Mouse (Mus musculus) adrenal gland, adult (tissue): ENCODE results near the gene Gnptg.

Experiments used
- DNase-seq, 2 experiments: peaks; one replicate each; pipeline ENCODE4 v3.0.0; 2022 to 2023; ENCODE audit warnings: low spot score in 1 of 2; ENCODE audit not compliant: inconsistent age in 2 of 2

Gene Gnptg

DNA sequence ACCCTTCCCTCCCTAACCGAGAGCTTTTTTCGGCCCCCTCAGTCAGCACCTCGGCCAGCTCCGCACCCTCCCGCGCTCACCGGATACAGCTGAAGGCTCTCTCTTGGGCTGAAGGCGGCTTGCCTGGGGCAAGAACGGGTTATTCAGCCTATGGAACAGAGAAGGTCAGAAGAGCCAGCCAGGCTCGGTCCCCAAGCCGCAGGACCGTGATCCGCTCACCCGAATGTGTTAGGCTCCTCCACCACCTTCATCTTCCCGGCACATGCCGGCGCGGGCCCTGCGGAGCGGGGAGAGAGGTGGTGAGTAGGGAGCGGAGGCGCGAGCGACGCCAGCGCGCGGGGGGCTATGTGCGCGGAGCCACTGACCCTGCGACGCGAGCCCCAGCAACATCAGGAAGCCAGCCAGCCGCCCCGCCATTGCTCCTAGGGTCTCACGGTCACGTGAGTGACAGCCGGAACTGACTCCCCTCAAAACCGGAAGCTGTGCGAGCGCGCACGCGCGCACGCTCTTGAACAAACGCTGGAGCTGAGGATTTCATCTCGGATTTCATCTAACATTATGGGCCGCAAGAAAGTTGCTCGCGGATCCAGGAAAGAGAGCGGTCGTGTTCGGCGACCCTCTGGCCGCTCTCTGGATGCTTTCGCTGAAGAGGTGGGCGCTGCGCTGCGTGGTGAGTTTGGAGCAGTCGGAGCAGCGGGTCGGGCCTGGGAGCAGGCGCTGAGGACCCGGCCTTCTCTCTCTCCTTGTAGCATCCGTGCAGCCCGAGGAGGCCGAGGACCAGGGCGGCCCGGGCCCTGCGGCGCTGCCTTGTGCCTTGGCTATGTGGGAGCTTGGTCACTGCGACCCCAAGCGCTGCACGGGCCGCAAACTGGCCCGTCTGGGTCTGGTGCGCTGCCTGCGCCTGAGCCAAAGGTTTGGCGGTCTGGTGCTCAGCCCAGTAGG, at the start of gene Gnptg, which contains the start of gene Tsr3:
TSS of gene Gnptg (minus strand) at position 430 of the 942 bp plus-strand sequence.
TSS of gene Tsr3 (plus strand) at position 476 of the 942 bp plus-strand sequence.
- peak; percentile 86 to 92 for DNase-seq

DNA sequence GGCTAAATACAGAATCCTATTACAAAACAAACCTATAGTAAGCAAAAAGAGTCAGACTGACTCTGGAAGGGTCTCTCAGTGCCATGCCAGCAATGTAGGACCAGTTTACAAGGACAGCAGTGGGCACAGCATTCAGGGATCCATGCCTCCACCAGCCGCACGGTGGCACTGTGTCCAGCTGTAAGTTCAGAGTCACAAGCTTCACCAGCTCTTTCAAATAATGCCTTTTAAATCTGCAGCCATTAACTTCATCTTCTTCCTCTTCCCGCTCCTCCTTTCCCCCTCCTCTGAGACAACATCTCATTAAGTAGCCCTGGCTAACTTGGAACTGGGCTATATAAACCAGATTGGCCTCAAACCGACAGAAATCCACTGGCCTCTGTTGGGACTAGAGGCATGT, 48.9 kb upstream of the Gnptg start:
- peak; percentile 45 to 80 for DNase-seq

DNA sequence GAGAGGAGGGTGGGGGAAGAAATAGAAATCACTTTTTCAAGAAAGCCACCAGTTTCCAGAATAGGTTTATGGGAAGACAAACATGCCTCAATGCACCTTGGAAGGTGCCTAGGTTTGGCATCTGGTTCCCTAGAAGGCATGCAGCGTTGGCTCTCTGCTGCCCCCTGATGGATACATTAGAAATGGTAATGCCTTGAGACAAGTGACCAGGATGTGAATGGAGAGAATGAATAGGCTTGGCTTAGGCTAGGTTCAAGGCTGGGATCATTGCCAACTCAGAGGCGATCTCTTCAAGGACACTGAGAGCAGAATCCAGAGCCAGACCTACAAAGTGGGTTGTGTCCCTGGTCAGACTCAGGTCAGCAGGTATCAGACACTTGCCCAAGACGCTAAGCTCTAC, 45.1 kb upstream of the Gnptg start:
- peak; percentile 76 to 93 for DNase-seq

DNA sequence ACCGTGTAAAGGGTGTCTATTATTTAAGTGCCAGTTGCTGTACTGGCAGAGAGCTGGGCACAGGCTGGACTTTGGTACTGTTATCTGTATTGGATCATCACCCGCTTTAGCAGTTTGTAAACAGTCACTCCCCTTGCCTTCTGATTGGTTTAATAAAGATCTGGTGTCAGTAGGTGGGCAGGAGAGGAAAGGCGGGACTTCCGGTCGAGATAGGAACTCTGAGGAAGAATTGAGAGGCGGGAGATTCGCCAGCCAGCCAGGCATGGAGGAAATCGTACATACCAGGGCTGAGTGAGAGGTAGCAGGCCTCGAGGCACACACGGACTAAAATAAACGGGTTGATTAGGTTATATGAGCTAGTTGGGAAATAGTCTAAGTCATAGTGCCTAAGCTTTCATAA, 42.2 kb upstream of the Gnptg start:
- DNase-seq: peak; percentile 66 to 79

DNA sequence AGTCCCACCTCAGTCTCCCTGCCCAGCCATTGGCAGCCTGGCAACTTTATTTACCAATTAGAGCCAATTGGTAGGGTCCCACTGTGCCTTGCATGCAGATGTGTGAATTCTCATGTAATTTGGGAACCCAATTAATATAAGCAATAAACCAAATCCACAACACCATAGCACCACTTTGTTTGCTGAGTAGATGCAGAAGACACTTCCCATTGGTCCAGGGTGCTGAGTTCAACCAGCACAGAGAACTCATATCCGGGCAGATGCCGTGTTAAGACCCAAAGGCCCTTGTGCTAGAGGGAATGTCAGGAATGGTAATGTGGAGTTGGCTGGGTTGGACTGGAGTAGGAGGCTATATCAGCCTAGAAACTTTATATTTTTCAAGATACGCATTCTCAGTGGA, 35.9 kb upstream of the Gnptg start:
- DNase-seq: no peak

DNA sequence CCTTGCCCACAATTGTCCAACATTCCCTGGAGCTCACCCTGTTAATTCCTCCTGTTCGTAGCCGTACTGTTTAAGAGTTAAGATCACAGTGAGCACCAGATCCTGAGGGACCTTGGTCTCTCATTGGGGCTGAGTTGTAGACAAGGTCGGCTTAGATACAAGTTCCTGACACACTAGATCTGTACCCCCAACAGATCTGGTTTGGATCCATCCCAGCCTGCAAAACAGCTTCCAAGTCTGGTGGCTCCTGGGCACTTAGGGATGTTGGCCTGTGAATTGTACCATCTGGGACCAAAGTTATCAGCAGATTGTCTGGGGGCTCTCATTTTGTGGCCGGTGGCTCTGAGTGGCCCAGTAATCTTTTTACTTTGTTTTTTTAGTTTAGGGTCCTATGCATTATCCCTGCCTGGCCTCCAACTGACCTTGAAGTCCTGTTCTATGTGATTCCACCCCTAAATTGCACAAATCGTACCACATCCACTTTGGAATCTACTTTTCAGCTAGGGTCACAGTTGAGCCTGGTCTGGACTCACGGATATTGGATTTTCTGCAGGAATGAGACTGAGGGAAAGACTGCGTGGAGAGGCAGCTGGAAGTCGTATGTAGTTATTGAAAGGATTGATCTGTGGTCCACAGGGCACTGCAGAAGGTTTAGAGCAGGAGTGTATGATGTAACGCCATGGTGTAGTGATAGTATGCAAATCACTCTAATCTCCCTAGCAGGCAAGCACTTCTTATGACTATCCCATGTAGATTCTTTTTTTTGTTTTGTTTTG, 34.8 kb upstream of the Gnptg start, which contains the start of gene Ube2i:
TSS of gene Ube2i (minus strand) at position 52 of the 776 bp plus-strand sequence.
- no peak for DNase-seq

DNA sequence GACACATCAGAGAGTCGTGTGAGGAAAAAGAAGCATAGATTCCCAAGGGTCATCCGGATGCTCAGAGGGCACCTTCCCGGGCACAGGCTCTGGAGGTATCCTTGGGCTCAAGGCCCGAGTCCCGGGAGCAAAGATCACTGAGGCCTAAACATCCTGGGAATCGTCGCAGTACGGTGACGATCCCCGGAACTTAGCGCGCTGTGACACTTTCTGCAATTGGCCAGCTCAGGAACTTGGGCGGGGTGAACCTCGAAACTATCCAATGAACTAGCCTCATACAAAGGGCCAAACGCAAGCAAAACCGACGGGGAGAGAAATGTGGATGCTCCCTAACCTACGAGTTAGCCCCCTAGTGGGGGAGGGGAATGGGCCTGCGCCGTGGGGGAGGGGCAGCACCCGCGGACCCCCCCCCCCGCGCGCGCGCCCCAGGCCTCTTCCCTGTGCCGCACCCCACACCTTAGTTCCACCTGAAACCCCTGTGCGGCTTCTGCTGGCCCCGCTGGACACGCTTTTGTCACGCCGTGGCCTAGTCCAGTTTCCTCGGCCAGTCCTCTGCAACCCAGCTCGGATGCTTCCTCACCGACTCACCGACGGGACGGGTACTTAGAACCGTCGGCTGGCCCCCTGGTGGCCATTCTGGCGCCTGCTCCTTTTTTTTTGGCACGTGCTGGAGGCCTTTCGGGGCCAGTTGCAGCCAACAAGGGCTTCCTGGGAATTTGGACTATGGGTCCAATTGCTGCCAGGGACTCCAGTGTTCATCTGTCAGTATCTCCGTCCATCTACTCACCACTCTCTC, 34.0 kb upstream of the Gnptg start:
- peak; percentile 95 to 100 for DNase-seq

DNA sequence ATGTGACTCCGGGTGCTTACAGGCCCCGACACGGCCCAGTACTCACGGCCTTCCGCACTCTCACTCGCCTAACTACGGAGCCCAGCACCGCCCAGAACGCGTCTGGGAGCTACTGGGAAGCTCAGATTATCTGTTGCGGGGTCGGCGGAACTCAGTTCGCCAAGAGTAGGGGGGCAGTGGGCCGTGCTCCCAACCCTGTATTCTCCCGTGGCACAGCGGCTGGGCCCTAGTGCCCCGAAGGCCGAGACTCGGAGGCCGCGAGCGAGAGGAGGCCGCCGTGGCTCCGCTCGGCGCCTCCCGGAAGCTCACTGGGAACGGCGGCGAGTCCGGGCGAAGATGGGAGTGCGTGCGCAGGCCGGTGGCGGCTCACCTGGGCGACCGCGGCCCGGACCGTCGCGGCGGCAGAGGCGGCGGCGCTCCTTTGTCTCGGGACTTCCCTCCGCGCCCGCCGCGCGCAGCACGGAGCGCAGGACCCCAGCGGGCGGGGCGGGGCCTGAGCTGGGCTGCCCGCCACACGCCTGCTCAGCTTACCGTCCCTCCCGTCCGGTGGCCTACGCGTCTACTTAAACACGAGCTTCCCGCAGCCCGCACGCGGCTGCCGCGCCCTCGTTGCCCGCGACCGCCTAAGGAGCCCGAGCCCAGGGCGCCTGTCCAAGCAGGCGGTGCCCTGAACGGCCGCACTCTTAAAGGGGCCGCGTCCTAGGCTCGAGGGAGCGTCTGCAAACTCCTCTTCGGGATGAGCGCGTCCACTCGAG, 33.2 kb upstream of the Gnptg start:
- peak; percentile 93 to 99 for DNase-seq

DNA sequence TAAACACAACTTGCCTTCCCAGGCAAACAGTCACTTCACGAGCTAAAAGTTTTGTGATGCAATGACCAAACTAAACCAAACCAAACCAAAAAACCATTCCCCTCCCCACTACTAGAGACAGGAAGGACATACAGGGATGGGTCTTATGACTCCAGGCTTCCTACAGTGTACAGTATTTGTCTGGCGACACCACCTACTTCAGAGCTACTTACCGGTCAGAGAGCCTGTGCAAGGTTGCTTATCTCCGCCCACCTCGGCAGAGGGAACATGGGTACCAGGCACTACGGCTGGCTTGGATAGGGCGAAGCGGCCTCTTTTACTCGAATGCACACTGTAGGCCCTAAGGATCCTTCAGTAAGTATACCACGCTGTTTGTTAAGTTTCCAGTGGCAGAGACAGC, 32.4 kb upstream of the Gnptg start:
- peak in 1 of 2 experiments; percentile 43 for DNase-seq

DNA sequence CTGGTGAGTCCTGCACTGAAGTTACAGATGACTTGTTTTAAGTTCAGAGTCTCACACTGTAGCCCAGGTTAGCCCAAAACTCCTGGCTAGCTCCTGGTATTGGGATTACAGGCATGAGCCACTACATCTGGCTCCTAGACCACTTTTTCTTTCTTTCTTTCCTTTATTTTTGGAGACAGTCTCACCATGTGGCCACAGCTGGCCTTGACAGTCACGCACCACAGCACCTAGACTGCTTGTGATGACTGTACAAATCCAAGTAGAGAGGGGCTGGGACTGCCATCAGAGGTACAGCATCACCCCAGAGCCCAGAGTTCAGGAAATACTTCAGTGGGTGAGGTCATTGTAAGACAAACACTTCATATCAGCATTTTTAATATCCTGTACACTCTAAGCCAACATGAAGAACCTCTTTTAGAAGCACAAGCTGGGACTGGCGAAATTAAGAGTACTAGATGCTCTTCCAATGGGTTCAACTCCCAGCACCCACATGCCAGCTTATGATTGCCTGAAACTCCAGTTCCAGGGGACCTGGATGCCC, 30.9 kb upstream of the Gnptg start:
- DNase-seq: no peak

DNA sequence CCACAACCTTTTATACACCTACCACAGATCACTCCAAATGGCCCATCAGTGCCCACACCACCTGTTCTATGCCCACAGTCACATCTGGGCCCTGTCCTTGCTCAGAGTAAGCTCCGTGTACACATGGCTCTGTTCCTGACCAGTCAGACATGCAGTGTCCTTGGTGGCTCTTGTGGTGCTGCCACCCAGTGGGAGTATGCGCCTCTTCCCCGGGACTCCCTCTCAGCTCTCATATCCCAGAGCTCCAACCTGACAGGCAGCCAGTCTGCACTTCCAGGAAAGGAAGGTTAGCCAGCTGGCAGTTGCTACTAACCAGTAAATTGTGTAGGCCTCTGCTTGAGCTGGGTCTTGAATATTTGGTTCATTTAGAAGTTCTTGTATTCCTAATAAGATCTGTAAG, 24.5 kb upstream of the Gnptg start:
- DNase-seq: peak; percentile 73 to 88

DNA sequence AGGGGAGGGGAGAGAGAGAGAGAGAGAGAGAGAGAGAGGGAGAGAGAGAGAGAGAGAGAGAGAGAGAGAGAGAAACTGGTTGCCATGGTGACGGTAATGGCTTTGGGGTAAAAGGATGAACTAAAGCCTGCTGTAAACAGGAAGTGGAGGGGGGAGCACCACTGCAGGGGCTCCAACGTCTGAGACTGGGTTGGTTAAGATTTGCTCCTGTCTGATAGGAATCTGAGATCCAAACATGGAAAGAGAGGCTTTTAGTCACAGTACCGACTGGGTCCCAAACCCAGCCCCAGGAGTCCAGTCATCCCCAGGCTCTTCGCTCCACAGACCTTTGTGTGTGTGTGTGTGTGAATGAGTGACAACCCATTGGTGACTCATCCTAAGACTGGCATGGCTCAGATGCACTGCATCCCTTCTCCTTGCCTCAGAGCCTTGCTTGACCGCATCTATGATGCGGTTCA, 17.9 kb upstream of the Gnptg start:
- DNase-seq: no peak

DNA sequence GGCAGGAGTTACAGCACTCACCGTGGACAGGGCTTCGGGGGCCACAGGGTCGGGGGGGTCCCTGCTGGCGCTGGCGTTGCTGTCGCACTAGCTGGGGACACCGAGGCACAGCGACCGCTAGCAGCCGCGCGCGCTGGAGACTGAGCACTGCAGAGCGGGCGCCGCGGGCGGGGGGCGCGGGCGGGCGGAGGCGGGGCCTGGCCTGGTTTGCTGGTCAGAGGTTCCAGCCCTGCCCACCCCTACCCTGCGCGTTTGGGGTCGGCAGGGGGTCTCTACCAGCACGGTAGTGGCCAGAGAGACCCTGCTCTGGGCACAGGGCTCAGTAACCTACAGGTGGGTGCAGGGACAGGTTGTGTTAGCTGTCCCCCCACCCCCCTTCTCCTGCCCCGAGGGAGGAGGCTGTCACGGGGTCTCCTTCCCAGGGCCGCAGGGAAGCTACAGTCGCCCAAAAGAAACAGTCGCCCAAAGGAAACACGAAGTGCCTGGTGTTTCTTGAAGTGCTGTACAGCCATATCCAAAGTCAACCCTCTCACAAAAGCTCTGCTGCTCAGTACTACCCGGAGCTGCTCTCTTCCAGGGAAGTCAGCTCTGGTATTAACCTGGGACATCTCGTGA, 16.3 kb upstream of the Gnptg start, which contains the start of gene Baiap3:
TSS of gene Baiap3 (minus strand) at position 225 of the 615 bp plus-strand sequence.
- peak in 1 of 2 experiments; percentile 50 for DNase-seq

DNA sequence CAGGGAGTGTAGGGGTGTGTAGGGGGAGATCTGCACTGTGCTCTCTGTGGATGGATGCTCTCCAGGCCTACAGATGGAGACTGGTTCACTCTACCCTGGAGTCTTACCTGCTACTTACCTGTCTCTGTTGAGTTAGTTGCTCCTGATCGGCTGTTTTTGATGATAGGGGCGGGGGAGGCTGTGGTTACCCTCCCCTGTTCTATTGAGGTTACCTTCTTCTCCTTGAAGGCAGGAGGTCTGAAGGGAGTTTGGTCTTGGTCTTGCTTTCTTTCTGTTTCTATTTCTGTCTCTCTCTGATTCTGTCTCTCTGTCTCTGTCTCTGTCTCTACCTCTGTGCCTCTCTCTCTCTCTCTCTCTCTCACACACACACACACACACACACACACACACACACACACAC, 15.2 kb upstream of the Gnptg start:
- no peak for DNase-seq

DNA sequence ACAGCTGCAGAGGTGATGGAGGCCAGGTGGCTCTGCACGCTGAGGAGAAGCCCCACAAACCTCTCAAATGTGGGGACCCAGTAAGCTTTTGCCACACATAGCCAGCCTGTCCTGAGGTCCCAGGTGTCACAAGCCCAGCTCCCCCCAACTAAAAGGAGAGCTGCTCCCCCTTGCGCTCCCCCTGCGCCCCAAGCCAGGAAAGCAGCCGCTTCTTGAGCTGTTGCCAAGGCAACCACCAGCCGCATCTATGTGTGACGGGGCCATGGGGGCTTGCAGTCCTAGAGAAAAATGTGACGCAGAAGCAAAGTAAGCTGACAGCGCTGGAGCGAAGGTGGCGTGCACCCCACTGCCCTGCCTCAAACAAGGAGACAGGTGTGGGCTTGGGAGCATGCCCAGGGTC, 13.8 kb upstream of the Gnptg start:
- DNase-seq: no peak

DNA sequence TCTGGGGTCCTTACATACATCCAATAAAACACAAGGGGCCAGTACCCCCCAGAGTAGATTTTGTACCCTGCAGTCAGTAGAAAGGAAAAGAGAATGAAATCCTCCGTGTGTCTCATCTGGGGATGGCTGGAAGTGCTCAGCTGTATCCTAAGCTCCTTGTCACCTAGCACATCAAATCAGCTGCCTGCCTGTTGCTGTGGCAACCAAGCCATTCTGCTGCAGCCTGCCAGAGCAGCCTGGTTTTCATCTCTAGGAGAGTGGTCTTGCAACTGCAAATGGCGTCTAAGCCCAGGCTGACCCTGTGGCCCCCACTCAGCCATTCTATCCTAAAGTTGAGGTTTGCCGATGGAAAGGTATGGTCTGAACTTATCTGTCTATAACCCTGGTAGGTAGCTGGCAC, 12.7 kb upstream of the Gnptg start:
- no peak for DNase-seq

DNA sequence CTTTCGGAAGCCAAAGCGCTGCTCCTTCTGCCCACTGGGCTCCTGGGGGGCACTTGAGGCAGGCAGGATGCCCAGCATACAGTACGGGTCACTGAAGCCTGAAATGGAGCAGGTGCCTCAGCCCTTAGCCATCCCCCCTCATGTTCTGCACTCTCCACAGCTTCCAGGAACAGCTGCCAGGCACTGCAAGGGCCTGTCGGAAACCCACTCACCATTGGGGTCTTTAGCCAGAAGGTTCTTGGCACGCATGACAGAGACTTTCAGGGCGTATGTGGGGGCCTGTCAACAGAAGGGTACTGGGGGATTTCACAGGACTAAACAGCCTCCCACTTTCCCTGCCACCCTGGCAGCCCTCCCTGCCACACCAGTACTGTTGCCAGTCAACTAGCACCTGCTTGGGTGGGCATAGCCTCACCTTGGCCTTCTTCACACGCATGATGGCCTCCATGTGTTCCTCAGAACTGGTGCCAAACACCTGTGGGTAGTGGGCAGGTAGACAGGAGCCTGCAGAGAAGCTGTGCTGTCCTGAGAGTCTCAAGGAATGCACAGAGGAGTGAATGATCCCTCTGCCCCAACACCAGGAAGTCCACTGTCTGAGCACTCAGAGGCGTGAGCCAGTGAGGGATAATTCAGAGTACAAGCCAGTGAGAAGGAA, 10.4 kb upstream of the Gnptg start:
- no peak for DNase-seq

DNA sequence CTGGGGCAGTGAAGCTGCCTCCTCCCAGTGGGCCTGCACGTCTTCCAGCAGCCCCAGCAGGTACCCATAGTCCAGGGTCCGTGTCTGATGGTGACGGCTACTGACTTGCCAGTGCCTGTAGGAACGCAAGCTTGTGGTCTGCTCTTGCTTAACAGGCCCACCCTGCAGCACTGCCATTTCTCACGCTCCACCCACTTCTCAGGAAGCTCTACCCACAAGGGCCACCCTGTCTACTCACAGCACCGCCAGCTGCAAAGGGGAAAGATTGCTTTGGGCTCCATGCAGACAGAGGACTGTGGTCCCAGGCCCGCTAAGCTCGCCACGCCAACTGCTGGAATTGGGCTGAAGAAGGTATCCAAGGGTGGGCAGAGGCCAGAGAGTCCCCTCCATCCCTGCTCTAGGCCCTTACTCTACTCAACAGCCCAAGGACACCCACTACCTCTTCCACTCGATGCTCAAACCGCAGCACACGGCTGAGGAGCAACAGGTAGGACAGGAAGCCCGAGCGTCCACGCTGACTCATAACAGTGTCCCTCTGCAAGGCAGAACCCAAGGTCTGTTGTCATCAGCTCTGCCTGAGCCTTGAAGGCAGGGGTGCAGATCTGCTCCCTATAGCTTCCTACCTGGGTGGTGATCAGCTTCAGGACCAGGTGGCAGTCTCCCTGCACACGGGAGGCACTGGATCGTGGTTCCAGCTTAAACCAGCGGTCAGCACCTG, 8.3 kb upstream of the Gnptg start:
- no peak for DNase-seq
